Mouse (Mus musculus) heart, adult 9 months (tissue): ENCODE measurements around the gene Khdc1b.
"Not testable (repeated sequence)": the region's sequence is repeated elsewhere in the genome, so short reads cannot be mapped to it uniquely, and the experiment has no call there.

ENCODE experiments used
- DNase-seq, 2 experiments: peaks; one replicate each; pipeline ENCODE4 v3.0.0; 2022; ENCODE audit warnings: low spot score in 2 of 2

Gene Khdc1b

DNA sequence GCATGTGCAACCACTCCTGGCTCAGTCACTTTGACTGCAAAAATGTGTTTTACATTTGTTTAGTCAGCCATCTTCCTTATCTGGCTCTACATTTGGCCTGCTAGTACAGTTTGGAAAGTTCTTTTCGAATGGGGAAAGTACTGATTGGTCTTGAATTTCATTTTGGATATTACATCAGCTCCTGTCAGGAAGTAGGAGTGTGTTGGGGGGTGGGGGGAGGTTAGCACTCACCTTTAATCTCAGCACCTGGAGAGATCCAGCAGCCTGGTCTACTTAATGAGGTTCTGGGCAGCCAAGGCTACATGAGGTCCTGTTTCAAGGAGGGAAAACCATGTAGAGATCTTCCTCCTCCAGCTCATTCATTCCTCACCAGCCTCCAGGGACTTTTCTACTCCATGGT lies at the start of gene Khdc1b:
Gene Khdc1b (plus strand): TSS at position 301 of the 400 bp plus-strand sequence.
- no peak for DNase-seq

DNA sequence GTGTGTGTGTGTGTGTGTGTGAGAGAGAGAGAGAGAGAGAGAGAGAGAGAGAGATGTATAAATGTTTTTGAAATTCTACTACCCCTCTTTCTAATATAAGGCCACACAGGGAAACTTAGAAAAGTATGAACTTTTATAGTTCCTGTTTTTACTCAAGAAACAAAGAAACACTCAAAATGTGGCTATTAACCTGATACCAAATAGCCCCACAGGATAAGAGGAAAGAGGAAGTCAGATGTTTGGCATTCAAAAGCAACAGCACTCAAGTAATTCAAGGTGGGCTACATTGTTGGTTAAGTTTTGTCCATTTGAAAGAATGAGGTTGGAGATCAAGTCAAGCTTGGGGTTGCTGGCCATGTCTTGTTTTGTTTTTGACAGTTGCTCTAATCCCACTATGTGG lies 47.5 kb upstream of the Khdc1b start:
- no peak for DNase-seq

DNA sequence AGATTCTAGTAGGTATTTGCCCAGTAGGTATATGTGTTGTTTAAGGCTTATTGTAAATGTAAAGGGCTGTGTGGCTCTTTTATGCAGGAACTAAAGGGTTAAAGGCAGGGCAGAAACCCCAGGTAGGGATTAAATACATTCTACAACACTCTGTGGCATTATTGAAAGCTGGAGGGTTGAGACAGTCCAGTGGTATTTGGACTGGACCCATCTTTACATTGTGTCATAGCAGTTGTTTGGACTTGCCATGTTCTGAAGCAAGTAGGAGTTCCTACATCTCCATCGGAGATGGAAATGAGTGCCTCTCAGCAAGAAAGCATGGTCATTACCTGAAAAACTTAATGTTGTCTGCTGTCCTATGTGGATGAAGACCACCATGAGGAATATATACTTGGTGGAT lies 42.6 kb upstream of the Khdc1b start:
- no peak for DNase-seq

DNA sequence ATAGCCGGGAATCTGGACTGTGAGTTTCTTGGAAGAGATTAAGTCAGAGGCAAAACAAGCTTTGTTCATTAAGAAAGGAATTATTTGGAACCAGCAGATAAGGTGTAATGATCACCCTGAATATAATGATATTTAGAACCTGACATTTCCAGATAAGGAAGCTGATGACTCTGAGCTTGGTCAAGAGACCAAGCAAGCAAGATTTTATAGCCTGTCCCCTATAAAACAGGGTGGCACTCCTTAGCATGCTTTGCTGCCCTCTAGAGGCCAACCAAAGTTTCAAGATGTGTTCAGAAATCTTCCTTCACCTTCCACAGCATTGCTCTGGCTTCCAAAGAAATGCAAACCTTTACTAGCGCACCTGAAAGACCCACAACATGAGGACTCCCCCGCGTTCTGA lies 39.1 kb upstream of the Khdc1b start:
- DNase-seq: peak in 1 of 2 experiments; percentile 28

DNA sequence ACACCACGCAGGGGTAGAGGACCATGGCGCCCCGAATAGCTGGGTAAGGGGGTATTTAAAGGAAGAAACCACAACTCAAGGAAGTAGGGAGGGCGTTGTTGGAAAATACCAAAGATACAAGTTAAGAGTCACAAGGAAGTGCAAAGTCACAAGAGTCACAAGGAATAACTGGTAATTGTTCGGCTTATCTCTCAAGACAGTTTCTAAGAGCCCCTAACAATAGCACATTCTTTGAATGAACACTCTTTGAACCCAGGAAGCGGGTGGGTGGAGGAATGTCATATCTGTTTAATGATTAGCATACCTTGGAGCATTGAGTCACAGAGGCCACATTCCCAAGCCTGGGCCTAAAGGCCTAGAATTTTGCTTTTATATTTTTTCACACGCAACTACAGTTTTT lies 38.6 kb upstream of the Khdc1b start:
- not testable (repeated sequence) for DNase-seq

DNA sequence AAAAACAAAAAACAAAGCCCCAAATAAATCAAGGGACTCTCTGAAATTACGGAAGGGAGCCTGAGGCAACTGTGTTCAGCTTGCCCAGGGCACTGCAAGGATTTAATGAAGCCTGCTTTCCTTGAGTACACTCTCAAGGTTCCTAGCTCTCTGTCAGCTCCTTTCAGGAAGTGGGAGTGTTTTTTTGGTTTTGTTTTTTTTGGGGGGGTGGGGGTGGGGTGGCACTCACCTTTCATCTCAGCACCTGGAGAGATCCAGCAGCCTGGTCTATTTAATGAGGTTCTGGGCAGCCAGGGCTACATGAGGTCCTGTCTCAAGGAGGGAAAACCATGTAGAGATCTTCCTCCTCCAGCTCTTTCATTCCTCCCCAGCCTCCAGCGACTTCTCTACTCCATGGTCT lies 34.0 kb upstream of the Khdc1b start, which contains the start of gene Khdc1a:
Gene Khdc1a (plus strand): TSS at position 301 of the 400 bp plus-strand sequence.
- no peak for DNase-seq

DNA sequence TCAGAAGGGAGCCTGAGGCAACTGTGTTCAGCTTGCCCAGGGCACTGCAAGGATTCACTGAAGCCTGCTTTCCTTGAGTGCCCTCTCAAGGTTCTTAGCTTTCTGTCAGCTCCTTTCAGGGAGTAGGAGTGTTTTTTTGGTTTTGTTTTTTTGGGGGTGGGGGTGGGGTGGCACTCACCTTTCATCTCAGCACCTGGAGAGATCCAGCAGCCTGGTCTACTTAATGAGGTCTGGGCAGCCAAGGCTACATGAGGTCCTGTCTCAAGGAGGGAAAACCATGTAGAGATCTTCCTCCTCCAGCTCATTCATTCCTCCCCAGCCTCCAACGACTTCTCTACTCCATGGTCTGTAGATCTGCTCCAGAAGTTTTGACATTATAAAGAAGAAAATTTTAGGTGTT lies 15.3 kb upstream of the Khdc1b start, which contains the start of gene Khdc1c:
Gene Khdc1c (plus strand): TSS at position 301 of the 400 bp plus-strand sequence.
- DNase-seq: not testable (repeated sequence)

DNA sequence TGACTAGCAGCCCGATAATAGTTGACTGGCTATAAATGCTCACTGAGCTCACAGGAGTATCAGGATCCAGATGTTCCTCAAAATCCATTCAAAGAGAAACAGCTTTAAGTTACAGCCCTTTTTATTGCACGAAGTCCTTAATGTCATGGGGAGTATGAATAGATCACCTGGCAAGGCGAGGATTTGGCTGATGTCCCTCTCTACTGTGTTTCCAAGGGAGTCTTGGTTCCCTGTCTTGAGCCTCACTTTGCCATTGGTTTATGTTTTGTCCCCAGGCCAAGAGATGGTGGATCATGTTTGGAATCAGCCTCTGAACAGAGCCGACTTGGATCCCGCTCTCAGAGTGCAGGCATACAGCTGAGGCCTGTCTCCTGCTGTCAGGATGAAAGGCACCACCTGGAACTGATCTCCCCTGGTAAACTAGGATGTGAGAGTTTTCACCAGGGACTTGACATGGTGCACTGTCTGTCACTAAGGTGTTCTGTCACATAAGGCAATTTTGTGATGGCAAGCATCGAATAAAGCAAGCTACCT lies 7.8 kb downstream of the Khdc1b start:
- no peak for DNase-seq

DNA sequence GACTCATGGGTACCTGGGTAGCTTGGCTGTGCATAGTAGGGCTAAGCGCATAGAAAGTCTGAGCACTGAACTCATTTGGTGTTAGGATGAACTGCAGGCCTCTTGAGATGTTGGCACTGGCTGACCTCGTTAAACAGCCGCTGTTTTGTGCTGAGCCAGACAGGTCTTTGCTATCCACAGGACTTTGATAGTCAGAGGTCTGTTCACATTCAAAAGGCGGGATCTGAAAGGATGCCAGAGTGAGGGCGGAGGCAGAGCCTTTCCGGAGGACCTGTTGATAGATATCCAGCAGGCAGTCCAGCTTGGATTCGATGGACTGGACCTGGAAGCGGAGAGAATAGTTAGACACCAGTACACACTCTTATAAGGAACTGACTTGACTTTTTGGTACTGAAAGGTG lies 19.4 kb downstream of the Khdc1b start:
- DNase-seq: no peak

DNA sequence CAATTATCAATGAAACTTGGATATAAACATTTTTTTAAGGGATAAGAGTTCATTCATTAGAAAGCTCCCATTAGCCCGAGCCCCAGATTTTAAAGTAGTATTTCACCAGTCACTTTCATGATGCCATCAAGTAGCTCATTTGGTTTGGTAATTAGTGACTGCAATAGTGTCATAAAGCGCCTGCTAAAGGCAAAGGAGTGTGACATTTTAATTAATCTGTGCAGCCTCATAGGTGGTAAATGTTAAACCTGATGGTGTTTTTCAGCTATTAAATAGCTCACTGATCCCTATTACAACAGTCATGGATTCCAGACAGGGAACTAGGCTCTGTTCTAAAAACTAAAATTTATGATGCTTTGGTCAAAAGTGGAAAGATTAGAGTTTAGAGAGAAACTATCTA lies 23.9 kb downstream of the Khdc1b start:
- no peak for DNase-seq

DNA sequence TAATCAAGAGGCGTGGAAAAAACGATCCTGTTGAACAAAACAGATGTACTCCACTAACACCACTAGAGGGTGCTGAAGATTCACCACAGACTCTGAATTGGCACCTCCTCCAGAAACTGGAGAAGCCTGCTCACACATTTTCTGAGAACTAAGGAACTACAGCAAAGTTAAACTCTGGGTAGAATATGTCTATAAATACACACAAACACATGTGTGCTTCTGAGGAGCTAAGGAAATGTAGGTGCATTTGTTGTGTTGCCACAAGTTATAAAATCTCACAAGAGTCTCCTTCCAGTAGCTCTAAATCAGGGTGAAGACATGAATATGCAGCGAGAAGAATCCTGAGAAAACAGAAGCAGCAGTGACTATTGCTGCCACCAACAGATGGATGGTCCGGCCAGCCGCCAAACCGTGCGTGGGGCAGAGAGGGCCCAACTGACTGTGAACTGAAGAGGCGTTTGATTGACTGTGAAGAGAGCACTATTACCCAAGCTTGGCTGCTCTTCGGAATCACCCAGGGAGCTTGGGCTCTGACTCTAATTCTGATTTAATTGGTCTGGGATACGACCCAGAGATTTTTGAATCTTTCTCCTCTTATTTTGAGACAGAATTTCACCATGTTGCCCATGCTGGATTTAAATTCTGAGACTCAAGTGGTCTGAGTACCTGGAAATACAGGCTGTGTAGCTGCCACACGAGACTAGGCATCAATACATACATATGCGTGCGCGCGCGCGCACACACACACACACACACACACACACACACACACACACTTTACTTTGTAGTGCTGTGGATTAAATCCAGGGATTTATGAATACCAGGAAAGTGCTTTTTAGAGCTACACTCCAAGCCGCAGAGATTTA lies 28.2 kb downstream of the Khdc1b start:
- peak in 1 of 2 experiments; percentile 34 for DNase-seq

DNA sequence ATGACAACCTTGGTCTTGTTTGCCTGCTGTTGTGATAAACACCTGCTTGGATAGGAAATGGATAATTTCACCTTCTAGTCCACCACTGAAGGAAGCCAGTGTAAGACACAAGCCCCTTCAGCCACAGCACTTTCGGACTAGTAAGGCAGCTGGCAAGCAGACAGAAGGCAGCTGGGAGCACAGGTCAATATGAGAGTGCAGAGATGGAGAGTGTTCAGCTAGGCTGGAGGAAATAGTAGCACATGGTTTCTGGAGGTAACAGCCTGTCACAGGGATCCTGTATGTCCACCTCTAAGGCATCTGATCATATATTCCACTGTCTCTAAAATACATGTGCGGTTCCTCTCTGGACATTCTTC lies 28.8 kb downstream of the Khdc1b start:
- no peak for DNase-seq

DNA sequence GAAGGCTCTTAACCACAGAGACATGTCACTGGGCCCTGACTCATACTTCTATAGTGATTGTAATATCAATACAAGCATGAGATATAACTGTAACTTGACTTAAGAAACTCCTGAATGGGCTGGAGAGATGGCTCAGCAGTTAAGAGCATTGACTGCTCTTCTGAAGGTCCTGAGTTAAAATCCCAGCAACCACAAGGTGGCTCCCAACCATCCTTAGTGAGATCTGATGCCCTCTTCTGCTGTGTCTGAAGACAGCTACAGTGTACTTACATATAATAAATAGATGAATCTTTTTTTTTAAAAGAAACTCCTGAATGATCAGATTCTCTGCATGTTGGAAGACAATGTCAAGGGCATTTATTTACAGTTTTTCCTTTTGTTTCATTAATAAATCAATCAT lies 36.0 kb downstream of the Khdc1b start:
- no peak for DNase-seq

DNA sequence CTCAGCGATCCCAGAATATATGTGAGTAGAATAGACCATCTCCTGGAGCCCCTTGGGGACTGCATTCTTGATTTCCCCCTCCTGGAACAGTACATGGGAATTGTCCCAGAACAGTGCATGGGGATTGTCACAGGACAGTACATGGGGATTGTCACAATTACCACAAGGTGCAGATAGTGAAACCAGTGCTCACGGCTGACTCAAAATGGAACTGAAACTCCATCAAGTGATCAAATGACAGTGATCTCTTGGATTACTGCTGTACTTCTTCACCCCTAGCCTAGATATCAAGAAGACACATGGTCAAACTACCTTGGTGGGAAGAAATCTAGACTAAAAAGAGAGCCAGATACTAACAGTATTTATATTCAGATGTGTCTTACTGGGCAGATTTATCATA lies 42.3 kb downstream of the Khdc1b start:
- no peak for DNase-seq

DNA sequence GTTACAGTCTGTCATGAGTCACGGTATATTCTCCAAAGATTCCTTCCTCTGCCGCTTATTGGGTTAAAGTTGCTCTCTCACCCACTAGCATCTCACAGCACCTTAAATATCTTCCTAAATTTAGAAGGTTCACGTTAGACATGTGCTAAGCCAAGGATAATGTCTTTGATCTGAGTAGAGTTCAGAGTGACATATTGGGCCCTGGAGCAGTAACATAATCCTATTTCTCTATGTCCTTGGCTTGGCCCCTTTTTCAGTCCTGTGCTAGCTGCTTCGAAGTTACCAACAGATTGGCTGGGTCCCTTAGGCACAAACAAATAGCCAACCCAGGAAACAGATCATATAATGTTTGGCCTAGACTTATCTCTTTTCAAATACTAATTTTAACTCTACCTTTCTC lies 44.7 kb downstream of the Khdc1b start:
- no peak for DNase-seq

DNA sequence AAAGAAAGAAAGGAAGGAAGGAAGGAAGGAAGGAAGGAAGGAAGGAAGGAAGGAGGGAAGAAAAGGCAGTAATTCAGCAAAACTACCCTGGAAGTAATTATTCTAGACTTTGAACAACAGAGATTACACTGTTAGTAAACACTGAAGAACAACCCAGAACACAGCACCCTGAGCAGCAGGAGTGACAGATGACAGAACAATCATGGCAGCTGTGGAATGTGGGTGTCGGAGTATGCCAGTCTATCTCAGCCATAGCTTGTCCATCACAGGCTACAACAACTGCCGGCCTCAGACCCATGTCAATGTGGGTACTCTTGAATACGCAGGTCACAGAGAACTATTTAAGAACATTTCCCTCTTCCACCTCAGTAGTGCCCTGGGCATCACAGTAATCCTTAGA lies 48.3 kb downstream of the Khdc1b start:
- no peak for DNase-seq

DNA sequence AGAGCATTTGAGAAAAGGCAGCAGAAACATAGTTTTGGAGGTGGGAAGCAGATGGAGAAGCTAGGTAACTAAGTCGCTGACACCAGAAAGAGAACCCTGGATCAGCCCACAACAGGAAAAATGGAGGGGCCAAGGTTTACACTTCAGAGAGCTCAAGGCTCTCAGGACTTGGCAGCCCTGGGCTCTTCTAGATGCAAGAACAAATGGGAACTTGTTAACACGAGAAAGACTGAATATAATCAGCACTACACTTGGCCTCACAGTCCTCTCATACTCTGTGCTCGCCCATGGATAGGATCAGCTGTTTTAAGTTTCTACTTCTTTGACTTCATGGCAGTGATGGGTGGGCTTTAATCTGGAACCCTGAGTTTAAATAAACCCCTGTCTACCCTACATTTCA lies 51.5 kb downstream of the Khdc1b start:
- DNase-seq: no peak
